Mouse (Mus musculus) liver, postnatal 0 days (tissue): ENCODE data around the gene Mybpc1.

Experiments used
- CTCF ChIP-seq: sonication (generic); IDR thresholded peaks from 2 replicates; pipeline ENCODE4 v1.5.1; 2016; ENCODE audit warnings: antibody characterized with exemption, low read depth
- EP300 ChIP-seq: IDR thresholded peaks from 2 replicates; pipeline ENCODE4 v1.6.1; 2016; ENCODE audit warnings: antibody characterized with exemption, low read depth, mild to moderate bottlenecking

DNA sequence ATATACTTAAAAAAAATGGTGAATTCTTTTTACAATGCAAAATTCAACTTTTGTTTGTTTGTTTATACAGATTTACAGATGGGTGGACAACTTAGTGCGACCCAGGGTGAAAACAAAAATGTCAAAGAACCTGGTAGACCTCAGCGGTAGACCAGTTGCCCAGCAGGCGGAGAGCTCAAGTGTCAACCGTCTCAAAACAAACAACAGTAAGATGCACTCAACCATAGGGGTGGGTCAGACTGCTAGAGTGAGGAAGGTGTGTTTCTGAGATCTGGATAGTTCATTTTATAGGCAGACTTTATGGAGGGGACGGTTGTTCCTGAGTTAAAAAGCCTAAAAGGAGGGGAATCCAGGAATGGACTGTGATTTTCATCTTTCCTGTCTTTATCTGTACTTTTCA lies 116.3 kb downstream of the Mybpc1 start:
- TF ChIP-seq CTCF = no peak
- TF ChIP-seq EP300 = no peak
